Mouse (Mus musculus) macrophage (primary cell): Measurements from ENCODE around the gene Ankrd60. TPM values are rescaled to one million over a fixed set of nuclear protein-coding genes. Genes with fewer than 3 reads are reported as not detected.

ENCODE experiments used
- polyA plus RNA-seq: library from polyadenylated mRNA; stranded (reverse); fragments of 250-400 nt; gene quantifications from 3 replicates; pipeline ENCODE4 v1.2.4, GENCODE M21; 2018; ENCODE audit warnings: inconsistent platforms

Gene Ankrd60
- polyA plus RNA-seq, 1 experiment from 2014 or later, result not detected

Other genes with a start within 250 kb of the Ankrd60 start
- not detected in 3 replicates for gene 1700021F07Rik, start 55.8 kb downstream of the Ankrd60 start, polyA plus RNA-seq
- 22.0 to 27.2 TPM (median 26.8 TPM) in 3 replicates for gene Rab22a, start 81.4 kb upstream of the Ankrd60 start, polyA plus RNA-seq
- gene 1700010B08Rik, start 141.1 kb upstream of the Ankrd60 start, polyA plus RNA-seq, result not detected in 3 replicates
- 106 to 251 TPM (median 119 TPM) in 3 replicates for gene Vapb, start 159.1 kb upstream of the Ankrd60 start, polyA plus RNA-seq